Mouse (Mus musculus): ENCODE results near the gene Elk3.

GRCm38 (mm10) chr10:93249901-93250300 is 61.0 kb downstream of the Elk3 start:
- no peak for TF ChIP-seq CTCF (IDR thresholded peaks at IDR 0.05; ENCODE audit: borderline replicate concordance, insufficient read depth, low read length)
- TF ChIP-seq POLR2A (IDR thresholded peaks at IDR 0.05; ENCODE audit: low read depth, low read length): no peak
